Mouse (Mus musculus): ENCODE measurements around the gene Aimp2.

- TF ChIP-seq POLR2A (IDR thresholded peaks at IDR 0.05; ENCODE audit: borderline replicate concordance, extremely low read depth, insufficient read depth, insufficient read length, poor library complexity, severe bottlenecking) (no peak), CTCF (IDR thresholded peaks at IDR 0.05; ENCODE audit: borderline replicate concordance, extremely low read depth, insufficient read depth, insufficient read length) (no peak)
Observed at GRCm38 (mm10) chr5:143933875-143934274, 24.2 kb upstream of the Aimp2 start.

Data from brain, embryonic 14.5 days (tissue).